Mouse (Mus musculus): ENCODE measurements around the gene Prkag2.

The Prkag2 gene

DNA sequence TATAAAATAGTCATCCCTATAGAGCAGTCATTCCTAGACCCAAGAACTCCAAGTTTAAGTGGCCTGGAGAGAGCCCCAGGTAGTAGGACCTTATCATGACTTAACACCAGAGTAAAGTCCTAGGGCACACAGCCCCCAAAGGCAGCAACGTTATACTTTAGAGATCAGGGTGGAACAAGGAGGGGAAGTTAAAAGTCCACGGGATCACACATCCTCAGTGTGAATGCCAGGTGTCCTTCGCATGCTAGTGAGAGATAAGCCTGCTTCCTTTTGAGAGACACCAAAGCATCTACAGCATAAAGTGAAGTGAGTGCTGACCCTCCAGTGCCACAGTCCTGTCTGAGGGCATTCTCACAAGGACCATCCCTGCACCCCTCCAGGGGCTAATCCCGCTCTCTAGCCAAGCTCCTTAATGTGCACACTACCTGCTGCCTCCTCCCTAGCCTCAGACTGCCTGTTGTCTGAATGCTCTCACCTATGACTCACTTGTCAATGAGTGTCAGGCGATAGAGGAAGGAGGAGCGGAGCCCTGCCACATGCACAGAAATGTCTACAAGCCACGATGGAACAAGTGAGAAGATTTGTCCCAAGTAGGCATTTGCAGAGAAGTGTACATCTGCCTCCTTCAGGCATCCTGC is 132.4 kb downstream of the Prkag2 start:
- DNase-seq (ENCODE audit: low spot score) = no peak

DNA sequence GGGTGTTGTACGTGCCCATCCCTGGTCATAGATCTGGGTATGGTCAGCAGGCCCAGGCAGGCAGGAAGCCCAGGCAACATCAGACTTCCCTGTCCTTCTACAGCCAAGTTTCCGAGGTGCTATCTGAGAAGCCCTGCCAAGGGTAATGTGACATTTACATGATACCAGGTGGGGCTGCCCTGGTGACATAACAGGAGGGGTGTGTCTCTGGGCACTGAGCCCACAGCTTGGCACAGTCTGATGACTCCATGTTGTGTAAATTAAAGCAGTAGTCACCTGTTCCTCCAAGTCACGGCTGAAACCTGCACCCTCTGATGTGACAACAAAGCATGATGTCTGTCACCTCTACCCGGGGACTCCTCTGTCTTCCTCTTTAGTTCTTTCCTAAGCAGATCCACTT is 136.7 kb downstream of the Prkag2 start:
- DNase-seq (ENCODE audit: low spot score) = no peak

DNA sequence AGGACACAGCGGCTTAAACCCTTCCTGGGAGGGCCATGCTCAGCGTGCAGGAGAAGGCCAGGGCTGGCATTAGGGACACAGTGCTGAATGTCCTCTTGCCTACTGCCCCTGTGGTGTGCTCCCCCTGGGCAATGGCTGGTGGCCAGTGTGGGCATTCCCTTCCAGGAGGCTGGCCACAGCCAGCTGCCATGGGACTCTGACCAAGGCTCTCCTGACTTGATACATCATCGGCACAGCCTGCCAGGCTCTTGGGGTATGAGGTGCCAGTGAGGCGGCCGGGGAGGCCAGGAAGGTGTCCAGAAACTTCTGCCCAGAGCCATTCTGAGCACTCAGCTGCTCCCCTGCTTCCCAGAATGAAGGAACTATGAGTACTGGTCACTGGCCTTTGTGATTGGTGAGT is 139.7 kb downstream of the Prkag2 start:
- DNase-seq (ENCODE audit: low spot score) = no peak

DNA sequence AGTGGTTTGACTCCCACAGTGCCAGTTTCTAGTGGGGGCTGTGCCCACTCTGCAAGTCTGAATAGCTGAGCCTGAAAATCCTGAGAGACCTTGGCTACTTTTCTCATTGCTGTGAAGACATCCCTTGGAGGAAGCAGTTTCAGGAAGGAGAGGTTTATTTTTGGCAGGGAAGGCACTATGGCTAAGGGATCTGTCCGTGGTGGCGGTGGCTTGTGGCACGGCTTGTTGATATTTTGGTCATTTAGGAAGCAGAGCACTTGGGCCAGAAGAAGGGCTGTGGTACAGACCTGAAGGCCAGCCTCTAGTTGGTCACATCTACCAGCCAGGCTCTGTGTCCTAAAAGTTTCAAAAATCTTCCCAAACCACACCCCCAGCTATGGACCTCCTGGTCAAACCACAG is 140.7 kb downstream of the Prkag2 start:
- DNase-seq (ENCODE audit: low spot score) = no peak

DNA sequence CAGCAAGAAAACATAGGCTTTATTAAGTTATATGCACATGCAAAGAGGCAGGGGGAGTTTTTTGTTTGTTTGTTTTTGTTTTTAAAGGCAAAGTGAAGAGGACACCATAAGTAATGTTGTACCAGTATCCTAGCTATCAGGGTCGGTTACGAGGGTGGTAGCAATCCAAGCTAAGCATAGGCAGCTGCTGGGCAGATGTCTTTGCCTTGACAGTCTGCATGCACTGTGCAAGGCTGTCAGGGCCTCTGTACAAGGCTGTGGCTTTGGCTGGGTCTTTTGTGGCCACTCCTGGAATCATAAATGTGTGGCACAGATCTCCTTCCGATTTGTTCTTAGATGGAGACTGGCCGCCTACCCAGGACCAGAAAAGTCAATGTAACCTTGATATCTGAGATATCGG is 141.8 kb downstream of the Prkag2 start:
- DNase-seq (ENCODE audit: low spot score) = no peak

DNA sequence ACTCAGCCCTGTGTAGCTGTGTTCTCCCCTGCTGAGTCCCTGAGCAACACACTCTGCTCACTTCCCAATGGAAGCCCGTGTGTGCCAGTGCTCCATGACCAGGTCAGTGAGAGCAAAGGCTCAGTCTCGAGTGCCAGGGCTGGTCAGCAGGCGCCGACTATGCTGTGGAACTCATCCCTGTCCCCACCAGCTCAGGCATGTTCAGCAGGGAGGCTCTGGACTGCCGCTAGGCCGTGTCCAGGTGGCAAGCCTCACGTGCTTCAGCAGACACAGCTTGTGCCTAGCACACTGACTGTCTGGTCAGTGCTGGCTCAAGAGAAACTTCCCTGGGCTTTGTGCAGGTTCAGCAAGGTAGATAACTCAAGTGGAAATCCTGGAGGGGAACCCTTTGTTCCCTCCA is 143.6 kb downstream of the Prkag2 start:
- no peak for DNase-seq (ENCODE audit: low spot score)

DNA sequence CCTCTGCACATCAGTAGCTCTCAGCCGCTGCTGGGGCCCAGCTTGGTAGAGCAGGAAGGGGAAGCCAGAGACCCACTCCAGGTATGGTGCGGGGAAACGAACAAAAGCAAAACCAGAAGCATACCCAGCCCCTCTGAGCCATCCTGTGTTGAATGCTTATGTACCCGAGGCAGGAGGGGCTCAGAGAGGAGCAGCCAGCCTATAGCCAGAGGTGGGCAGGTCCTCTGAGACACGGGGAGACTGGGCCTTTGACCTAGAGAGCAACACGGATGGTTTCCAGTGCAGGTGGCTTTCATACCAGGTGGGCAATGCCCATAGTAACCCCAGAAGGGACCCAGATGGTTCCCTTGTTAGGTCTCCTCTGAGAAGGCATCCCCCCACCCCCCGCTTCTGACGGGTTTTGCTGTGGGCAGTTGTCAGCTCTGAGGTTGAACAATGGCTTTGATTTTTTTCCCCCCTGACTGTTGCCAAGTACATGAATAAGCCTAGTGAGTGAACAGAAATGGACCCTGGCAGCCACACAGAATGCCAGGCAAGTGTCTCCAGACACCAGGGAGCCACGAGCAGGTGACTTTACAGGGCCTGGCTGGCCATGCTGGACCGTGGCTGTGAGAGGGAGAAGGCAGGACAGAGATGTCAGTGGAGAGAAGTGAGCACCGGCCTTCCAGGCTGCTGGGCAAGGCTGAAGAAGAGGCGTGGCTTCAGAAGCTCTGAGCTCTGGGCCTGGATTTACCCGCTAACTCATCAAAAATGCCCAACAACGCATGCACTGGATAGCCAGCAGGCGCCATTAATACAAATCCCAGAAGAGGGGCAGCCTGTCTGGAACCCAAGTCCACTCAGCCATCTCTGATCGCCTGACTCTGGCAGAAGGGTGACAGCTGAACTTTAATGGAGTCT is 147.3 kb downstream of the Prkag2 start:
- peak; percentile 57 for DNase-seq (ENCODE audit: low spot score)

DNA sequence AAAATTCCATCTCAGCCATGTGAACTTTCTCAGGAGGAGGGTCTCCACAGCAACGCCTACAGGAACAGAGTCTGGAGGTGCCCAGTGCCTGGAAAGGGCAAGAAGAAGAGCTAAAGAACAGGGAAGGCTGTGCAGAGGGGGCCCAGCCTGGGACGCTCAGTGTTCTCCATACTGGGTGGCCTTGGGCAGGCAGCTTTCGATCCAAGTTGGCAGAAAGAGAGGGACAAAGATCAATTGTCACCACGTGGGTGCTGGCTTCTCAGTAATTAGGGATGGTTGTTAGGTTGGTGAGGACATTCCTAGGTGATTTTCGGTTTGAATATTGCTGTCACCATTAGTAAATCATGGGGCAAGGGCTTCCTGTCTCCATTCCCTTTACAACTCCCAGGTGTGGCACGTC is 148.2 kb downstream of the Prkag2 start:
- no peak for DNase-seq (ENCODE audit: low spot score)

DNA sequence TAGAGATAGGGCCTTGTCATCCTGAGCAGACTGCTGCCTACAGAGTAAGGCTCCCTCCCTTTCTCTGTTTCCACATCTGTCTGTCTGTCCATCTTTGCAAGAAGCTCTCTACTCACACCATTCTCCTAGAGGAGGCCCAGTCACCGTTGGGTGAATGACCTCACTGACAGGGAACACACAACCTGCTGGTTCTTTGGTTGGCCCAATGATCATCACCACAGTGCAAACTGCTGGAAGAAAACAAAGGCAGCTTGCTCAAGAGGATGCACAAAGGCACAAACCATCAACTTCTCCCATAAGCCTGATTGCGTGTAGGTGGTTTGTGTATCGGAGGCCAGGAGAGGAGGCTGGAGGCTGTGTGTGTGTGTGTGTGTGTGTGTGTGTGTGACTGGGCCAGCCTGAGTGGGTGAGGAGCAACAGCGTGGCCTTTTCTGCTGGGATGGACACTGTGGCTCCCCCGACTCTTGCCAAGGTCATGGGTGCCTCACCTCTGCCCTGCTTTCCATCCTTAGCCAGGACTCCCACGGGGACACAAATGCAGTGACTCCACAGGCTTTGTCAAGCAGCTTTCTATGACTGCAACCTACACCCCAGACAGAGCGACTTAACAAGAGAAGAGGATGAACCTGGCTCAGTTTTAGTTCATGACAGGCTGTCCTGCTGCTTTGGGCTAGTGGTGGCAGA is 149.4 kb downstream of the Prkag2 start:
- no peak for DNase-seq (ENCODE audit: low spot score)

DNA sequence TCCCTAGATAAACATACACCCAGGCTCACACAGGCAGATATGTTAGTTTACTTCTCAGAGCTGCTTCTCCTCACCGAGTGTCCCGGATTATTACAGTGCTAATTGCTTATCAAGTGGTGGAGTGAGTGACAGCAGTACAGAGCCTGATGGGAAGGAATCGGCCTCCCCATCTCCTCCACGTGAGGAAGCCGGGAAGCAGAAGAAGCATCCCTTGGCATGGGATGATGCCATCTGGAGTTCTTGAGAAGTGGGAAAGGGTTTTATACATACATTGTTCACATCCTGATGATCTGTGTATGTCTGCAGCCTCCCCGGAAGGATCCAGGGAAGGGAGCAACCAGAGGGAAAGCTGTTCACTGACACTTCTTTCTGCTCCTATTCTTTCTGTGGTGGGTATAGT is 150.4 kb downstream of the Prkag2 start:
- DNase-seq (ENCODE audit: low spot score) = no peak

DNA sequence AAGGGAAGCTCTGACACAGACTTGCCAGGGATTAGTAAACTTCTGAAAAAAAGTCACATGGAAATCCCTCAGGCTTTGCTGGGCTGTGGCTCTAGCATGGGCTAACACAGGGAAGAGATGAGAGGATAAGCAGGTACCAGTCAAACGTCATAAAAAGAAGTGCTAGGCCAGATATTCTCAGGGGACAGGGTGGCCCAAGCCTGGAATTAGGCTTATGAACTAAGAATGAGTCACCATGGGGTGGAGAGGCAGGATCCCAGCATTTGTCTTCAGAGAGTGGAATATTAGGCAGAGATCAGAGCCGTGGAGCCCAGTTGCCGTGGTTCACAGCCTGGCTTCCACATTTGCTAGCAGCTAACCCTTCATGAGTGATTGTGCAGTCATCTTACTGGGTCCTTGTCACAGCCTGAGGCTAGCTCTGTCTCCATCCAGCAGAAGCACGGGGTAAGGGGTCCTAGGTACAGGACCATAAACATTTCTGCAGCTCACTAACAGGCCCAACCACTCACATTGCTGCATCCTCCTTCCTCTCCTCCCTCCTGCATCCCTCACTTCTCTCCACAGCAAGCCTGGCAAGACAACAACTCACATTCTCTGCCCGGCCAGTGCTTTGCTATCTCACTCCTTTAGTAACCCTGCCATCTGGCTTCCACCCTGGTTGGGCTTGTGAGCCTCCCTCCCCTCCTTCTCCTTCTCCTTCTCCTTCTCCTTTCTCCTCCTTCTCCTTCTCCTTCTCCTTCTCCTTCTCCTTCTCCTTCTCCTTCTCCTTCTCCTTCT is 162.2 kb downstream of the Prkag2 start:
- no peak for DNase-seq (ENCODE audit: low spot score)

DNA sequence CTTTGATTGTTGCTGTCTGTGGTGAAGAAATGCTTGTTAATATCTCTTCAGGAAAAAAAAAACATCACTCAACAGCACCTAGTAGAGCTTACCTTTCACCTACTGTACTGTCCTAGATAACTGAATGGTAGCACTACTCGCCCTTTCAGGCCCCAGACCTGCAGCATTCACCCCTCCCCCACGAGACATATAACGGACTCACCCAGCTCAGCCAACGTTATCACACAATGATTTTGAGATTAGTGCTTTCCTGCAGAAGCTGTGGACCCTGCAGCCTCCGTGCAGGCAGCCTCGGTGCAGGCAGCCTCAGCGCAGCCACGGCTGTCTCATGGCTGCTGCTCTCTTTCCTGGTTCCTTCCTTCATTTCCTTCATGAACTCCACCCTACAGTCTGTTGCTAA is 164.0 kb downstream of the Prkag2 start:
- no peak for DNase-seq (ENCODE audit: low spot score)

DNA sequence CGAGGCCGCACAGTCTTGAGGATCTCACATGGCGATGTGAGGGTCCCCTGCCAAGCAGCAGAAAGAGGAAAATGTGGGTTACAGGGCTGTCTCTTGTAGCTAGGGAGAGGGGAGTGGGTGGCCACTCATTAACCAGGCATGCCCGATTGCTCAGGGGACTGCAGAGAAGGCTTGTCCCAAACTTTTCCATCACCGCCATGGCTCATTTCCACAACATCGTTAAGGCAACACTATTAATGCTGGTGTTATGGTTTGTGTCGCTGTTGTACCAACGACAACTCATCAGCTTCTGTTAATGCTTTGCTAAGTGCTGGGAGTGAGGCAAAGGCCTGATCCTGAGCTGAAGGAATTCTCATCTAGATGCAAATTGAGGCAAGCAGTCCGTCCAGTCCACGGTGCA is 165.0 kb downstream of the Prkag2 start:
- no peak for DNase-seq (ENCODE audit: low spot score)

DNA sequence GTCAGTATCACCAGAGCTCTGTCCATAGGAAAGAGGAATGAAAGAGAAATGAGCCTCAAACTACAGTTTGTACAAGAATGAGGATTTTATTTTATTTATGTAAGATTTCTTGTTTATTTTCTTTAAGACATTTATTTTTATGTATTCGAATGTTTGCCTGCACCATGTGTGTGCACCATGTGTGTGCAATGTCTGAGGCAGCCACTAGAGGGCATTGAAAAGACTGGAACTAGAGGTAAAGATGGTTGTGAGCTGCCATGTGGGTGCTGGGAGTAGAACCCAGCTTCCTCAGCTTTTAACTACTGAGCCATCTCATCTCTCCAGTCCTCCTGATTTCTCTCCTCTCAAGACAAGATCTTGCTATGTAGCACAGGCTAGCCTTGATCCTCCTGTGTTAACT is 166.7 kb downstream of the Prkag2 start:
- no peak for DNase-seq (ENCODE audit: low spot score)

DNA sequence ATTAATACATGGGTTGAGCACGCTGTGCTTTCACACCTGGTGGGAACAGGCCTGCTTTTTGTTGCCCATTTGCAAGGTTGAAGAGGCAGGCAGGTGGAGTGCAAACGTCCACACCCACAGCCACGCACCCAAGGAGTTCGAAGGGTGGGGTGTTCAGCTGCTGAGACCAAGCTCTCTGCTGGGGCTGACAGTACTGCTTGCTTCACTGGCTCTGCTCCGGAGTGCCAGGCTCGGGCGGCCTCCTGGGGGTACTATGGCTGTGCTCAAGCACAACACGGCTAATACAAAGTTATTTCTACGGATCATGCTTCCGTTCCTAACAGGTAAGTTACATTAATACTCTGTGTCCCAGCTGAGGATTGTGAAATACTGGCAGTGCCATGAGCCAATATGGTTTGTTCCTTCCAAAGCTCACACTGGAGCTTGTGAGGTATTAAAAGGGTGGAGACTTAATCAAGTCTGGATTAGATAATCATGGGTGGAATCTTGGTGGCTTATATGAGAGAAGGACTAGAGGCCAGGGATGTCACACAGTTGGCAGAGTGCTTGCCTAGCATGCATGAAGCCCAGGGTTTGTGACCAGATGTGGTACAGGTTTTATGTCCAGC is 168.8 kb downstream of the Prkag2 start:
- DNase-seq (ENCODE audit: low spot score) = no peak

DNA sequence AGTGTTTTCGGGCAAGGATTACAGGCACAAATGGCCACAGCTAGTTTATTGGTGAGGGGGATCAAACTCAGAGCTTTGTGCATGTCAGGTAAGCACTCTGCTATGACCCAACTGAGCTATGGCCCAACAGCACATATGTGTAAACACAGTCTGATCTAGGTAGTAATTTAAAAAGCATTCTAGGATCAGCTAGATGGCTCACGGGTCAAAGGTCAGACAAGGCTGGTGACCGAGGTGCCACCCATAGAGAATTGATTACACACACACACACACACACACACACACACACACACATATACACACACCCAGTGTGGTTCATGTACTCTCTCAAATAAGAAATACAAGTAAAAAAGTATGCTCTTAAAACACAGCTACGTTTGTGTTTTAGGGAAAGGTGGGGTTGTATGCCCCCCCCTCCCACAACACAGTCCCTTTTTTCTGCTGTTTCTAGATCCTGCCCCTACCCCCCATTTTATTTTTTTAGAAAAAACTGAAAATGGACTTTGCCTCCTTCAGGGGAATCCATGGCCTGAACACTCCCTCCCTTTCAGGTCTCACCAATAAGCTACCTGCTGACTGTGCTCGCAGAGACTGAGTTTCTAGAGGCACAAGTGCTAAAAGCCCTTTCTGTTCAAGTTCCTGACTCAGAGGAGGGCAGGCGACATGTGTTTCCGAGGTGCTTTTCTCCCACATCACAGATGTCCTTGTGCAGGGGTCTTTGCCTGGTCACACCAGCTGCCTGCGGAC is 169.4 kb downstream of the Prkag2 start:
- DNase-seq (ENCODE audit: low spot score) = no peak

DNA sequence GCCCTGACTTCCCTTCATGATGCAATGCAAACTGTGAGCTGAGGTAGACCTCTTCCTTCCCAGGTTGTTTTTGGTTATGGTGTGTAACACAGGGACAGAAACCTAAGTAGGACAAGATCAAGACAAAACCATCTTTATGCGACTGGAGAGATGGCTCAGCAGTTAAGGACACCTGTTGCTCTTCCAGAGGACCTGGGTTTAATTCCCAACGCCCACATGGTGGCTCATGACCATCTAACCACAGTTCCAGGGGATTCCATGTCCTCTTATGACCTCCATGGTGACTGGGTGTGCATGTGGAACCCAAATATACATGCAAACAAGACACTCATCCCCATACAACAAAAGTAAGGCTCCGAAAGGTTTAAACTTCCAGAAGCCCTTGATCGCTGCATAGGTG is 171.6 kb downstream of the Prkag2 start:
- no peak for DNase-seq (ENCODE audit: low spot score)

DNA sequence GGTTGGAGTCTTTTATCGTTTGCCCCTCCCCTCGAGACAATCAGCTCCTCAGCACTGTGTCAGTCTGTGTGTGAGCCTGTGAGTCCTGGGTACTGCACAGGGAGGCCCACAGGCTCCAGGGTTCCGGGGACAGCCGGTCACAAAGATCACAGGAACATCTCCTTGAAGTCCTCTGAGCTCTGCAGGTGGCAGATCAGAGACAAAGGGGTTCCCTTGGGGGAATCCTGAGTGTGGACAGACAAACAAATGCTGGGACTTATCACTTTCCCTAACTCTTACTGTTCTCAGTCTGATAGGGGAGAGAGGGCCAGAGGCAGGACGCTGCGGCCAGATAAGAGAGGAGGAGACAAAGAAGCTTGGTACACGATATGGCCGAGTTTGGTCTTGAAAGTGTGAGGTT is 172.7 kb downstream of the Prkag2 start:
- DNase-seq (ENCODE audit: low spot score) = no peak

DNA sequence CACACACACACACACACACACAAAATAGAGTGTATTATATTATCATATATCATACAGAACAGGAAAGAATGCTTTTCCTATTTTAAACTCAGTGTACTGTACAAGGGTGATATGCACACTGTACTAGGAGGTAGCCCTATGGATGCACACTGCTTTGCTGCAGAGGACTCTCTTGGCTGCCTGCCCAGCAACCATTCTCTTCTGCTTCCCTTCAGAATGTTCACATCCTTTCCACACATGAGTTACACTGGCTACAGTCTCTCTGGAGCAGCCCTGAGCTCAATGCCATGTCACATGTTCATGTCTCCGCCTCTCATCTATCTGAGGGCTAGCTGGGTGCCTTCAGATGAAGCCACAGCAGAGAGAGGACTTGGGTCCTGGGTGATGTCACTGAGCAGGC is 181.3 kb downstream of the Prkag2 start:
- DNase-seq (ENCODE audit: low spot score) = no peak

DNA sequence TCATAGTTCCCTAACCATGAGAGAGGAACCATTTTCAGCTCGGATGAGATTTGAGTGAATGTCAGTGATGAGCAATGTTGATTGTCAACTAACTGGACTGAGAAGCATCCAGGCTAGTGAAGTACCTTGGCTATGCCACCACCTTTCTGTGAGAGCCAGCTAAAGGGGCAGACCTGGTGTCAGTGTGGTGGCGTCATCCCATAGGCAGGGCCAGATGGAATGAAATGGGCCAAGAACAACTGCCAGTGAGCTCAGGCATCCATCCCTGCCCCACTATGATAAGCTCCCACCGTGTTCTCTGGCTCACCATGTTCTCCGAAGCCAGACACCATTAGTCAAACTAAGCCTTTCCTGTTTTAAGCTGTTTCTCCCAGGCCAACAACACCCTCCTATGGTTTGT is 183.9 kb downstream of the Prkag2 start:
- no peak for DNase-seq (ENCODE audit: low spot score)

DNA sequence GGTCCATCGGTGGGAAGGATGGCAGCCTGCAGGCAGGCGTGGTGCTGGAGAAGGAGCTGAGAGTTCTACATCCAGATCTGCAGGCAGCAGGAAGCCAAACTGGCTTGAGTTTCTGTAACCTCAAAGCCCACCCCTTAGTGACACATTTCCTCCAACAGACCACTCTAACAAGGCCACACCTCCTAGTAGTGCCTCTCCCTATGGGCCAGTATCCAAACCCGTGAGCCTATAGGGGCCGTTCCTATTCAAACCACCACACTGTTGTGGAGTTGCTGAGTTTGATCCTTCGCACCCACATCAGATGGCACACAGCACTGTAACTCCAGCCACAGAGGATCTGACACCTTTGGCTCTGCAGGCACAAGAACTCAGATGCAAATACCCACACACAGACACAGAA is 185.3 kb downstream of the Prkag2 start:
- no peak for DNase-seq (ENCODE audit: low spot score)

All from testis, postnatal 14 days (tissue).